Mouse (Mus musculus) left cerebral cortex, postnatal 10 days (tissue): Measurements from ENCODE around the gene Ldlrad1. TPM values are rescaled to one million over a fixed set of nuclear protein-coding genes. Genes with fewer than 3 reads are reported as not detected.

Source experiments
- DNase-seq, 2 experiments: peaks; one replicate each; pipeline ENCODE4 v3.0.0; 2021 to 2022; ENCODE audit warnings: low spot score in 2 of 2, mixed read lengths in 1 of 2; ENCODE audit errors: extremely low spot score in 1 of 2
- intact Hi-C: fragments of 180-260 bp; cut with DNase I; formaldehyde crosslinking; loops from one replicate; pipeline ENCODE4 v1.15.1; 2025
- total RNA-seq, 2 experiments: library from RNA; stranded (reverse); gene quantifications; 2 replicates each; pipeline ENCODE4 v1.2.3; 2021

Ldlrad1 gene
- total RNA-seq, 2 experiments from 2014 or later = not detected

- DNase-seq = no peak
- intact Hi-C loops = no loop called here
Observed at GRCm38 (mm10) chr4:107248061-107248460, 39.1 kb downstream of the Ldlrad1 start.

GRCm38 (mm10) chr4:107249471-107249870 lies 40.5 kb downstream of the Ldlrad1 start:
- intact Hi-C loops = no loop called here
- DNase-seq = peak in 1 of 2 experiments; percentile 30

- DNase-seq = peak; percentile 29 to 33
- intact Hi-C loops = loop anchor here (2.0 kb wide), 1 partner anchor 98 kb away; no protein-coding TSS in a partner anchor
Observed at GRCm38 (mm10) chr4:107250494-107250893, 41.5 kb downstream of the Ldlrad1 start.

GRCm38 (mm10) chr4:107252522-107252921 lies 43.5 kb downstream of the Ldlrad1 start:
- intact Hi-C loops = no loop called here
- no peak for DNase-seq

GRCm38 (mm10) chr4:107253125-107254091 lies 44.4 kb downstream of the Ldlrad1 start, which contains the start of the genes Lrrc42 and Hspb11:
Lrrc42 (minus strand) TSS chr4:107253532.
Hspb11 (plus strand) TSS chr4:107253593.
- DNase-seq = peak; percentile 90 to 96
- intact Hi-C loops = loop anchor here (1.0 kb wide), 1 partner anchor 61 kb away; the partner anchor contains the start of gene Yipf1

GRCm38 (mm10) chr4:107254414-107254813 lies 45.4 kb downstream of the Ldlrad1 start:
- DNase-seq = no peak
- intact Hi-C loops = no loop called here

- intact Hi-C loops = no loop called here
- DNase-seq = no peak
Observed at GRCm38 (mm10) chr4:107260001-107260400, 51.0 kb downstream of the Ldlrad1 start.

Other genes starting within 250 kb of the Ldlrad1 start
- 10 to 100 TPM; 64.0 to 67.7 TPM for gene Mrpl37, start 142.3 kb upstream of the Ldlrad1 start, total RNA-seq
- 1 to 10 TPM; 9.0 to 9.7 TPM for gene Cyb5rl, start 142.2 kb upstream of the Ldlrad1 start, total RNA-seq
- not detected for gene Cdcp2, start 112.3 kb upstream of the Ldlrad1 start, total RNA-seq
- gene Tmem59, start 30.8 kb upstream of the Ldlrad1 start, total RNA-seq = 100 to 1,000 TPM; 168 to 176 TPM
- 10 to 100 TPM; 18.5 to 22.0 TPM for gene Tceanc2, start 30.1 kb upstream of the Ldlrad1 start, total RNA-seq
- 10 to 100 TPM; 33.9 to 38.2 TPM for gene Lrrc42, start 44.4 kb downstream of the Ldlrad1 start, total RNA-seq
- 10 to 100 TPM; 16.8 to 22.4 TPM for gene Hspb11, start 44.4 kb downstream of the Ldlrad1 start, total RNA-seq
- not detected for gene Dio1, start 98.0 kb downstream of the Ldlrad1 start, total RNA-seq
- gene Yipf1, start 105.2 kb downstream of the Ldlrad1 start, total RNA-seq = 10 to 100 TPM; 44.6 to 47.8 TPM
- gene Ndc1, start 158.6 kb downstream of the Ldlrad1 start, total RNA-seq = 10 to 100 TPM; 18.3 to 20.2 TPM
- 1 to 10 TPM; 1.4 to 2.3 TPM for gene Glis1, start 225.4 kb downstream of the Ldlrad1 start, total RNA-seq